Mouse (Mus musculus) midbrain, embryonic 16.5 days (tissue): ENCODE data around the gene Sppl3. TPM values are rescaled to one million over a fixed set of nuclear protein-coding genes. Genes with fewer than 3 reads are reported as not detected.

Experiments
- ATAC-seq: fragments of 200-750 bp; cut with Nextera tagmentation; 2 replicates; pipeline ENCODE4 v1.8.0; 2017; ENCODE audit warnings: moderate TSS enrichment
- H3K27ac ChIP-seq: fragments of 300-500 bp; sonication (generic); 2 replicates; pipeline ENCODE4 v1.5.1; 2014; ENCODE audit warnings: mild to moderate bottlenecking, low read length, mixed read lengths
- H3K27me3 ChIP-seq: fragments of 300-500 bp; sonication (generic); 2 replicates; pipeline ENCODE4 v1.6.1; 2014; ENCODE audit warnings: low read depth, low read length, mixed read lengths; ENCODE audit not compliant: control insufficient read depth, insufficient read depth
- H3K36me3 ChIP-seq: fragments of 300-500 bp; sonication (generic); 2 replicates; pipeline ENCODE4 v1.6.1; 2014; ENCODE audit warnings: mild to moderate bottlenecking, low read length, moderate library complexity, mixed read lengths; ENCODE audit not compliant: control insufficient read depth, insufficient read depth
- H3K4me1 ChIP-seq: fragments of 300-500 bp; sonication (generic); 2 replicates; pipeline ENCODE4 v1.6.1; 2014; ENCODE audit warnings: mild to moderate bottlenecking, low read length, mixed read lengths; ENCODE audit not compliant: control insufficient read depth, insufficient read depth
- H3K4me2 ChIP-seq: fragments of 300-500 bp; sonication (generic); 2 replicates; pipeline ENCODE4 v1.6.1; 2014; ENCODE audit warnings: mild to moderate bottlenecking, low read length, mixed read lengths
- H3K4me3 ChIP-seq: fragments of 300-500 bp; sonication (generic); 2 replicates; pipeline ENCODE4 v1.5.1; 2014; ENCODE audit warnings: low read depth, mild to moderate bottlenecking, low read length, moderate library complexity, mixed read lengths
- H3K9ac ChIP-seq: fragments of 300-500 bp; sonication (generic); 2 replicates; pipeline ENCODE4 v1.6.1; 2014; ENCODE audit warnings: low read depth, low read length, mixed read lengths
- H3K9me3 ChIP-seq: fragments of 300-500 bp; sonication (generic); replicated peaks from 2 replicates; pipeline ENCODE4 v1.6.1; 2014; ENCODE audit warnings: mild to moderate bottlenecking, low read length, mixed read lengths; ENCODE audit not compliant: control insufficient read depth, poor library complexity, severe bottlenecking
- WGBS: fragments of 180-500 bp; shearing (Covaris S2); extraction: QIAGEN DNeasy Blood & Tissue Kit; methylation state at CpG from one replicate; pipeline ENCODE4 v1.1.7; 2014; 5-methylcytosine and 5-hydroxymethylcytosine counted together
- polyA plus RNA-seq: library from polyadenylated mRNA; unstranded; fragments of >200 nt; fragmentation: Nextera tagmentation; extraction: Ambion mirVana; gene quantifications from 2 replicates; pipeline ENCODE4 v1.2.1, GENCODE M21; 2015

Sppl3 gene
- polyA plus RNA-seq, 1 experiment from 2014 or later: 18.2 TPM

- Histone ChIP-seq H3K4me1 (no peaks in the 10 kb centered on the region; the same call in 1 of the 2 replicates), H3K27me3 (no peaks in the 10 kb centered on the region), H3K9ac (no peak overlapping the region), H3K4me2 (no peak overlapping the region), H3K36me3 (no peaks in the 10 kb centered on the region), H3K4me3 (no peak overlapping the region), H3K9me3 (no peaks in the 10 kb centered on the region), H3K27ac (no peak overlapping the region)
- WGBS: 90% methylated on average over 8 of the region's 8 CpGs
- no peak for ATAC-seq
These were observed 100.2 kb downstream of the Sppl3 start for GRCm38 (mm10) chr5:115111156-115111555.

- no peak overlapping the region for H3K27ac ChIP-seq
- H3K4me1 ChIP-seq: peaks cover under 1% of the 10 kb centered on the region; the same call in 1 of the 2 replicates
- no peak for ATAC-seq
- H3K9me3 ChIP-seq: no peaks in the 10 kb centered on the region
- H3K36me3 ChIP-seq: no peaks in the 10 kb centered on the region
- 96% methylated on average over 12 of the region's 12 CpGs for WGBS
- H3K27me3 ChIP-seq: no peaks in the 10 kb centered on the region
- no peak overlapping the region for H3K9ac ChIP-seq
- H3K4me3 ChIP-seq: no peak overlapping the region
- H3K4me2 ChIP-seq: no peak overlapping the region
These were observed 102.3 kb downstream of the Sppl3 start for GRCm38 (mm10) chr5:115113244-115113643.

GRCm38 (mm10) chr5:115114501-115114900 lies 103.6 kb downstream of the Sppl3 start:
- 88% methylated on average over 8 of the region's 8 CpGs for WGBS
- H3K36me3 ChIP-seq: no peaks in the 10 kb centered on the region

GRCm38 (mm10) chr5:115116426-115116825 lies 105.5 kb downstream of the Sppl3 start:
- 87% methylated on average over 3 of the region's 3 CpGs for WGBS
- Histone ChIP-seq H3K9ac (no peak overlapping the region), H3K36me3 (no peaks in the 10 kb centered on the region), H3K4me2 (no peak overlapping the region), H3K4me3 (no peak overlapping the region), H3K27ac (no peak overlapping the region), H3K9me3 (no peaks in the 10 kb centered on the region), H3K27me3 (no peaks in the 10 kb centered on the region), H3K4me1 (peaks cover 4% of the 10 kb centered on the region; the same call in 1 of the 2 replicates)
- ATAC-seq: no peak

More at GRCm38 (mm10) chr5:115114501-115114900, 103.6 kb downstream of the Sppl3 start:
- H3K27me3 ChIP-seq: no peaks in the 10 kb centered on the region
- H3K9ac ChIP-seq: no peak overlapping the region
- no peak overlapping the region for H3K4me3 ChIP-seq
- ATAC-seq: no peak
- peaks cover 4% of the 10 kb centered on the region; the same call in 1 of the 2 replicates for H3K4me1 ChIP-seq
- no peak overlapping the region for H3K4me2 ChIP-seq
- H3K9me3 ChIP-seq: no peaks in the 10 kb centered on the region
- H3K27ac ChIP-seq: no peak overlapping the region

- no peaks in the 10 kb centered on the region for H3K27me3 ChIP-seq
- H3K27ac ChIP-seq: no peak overlapping the region
- H3K9me3 ChIP-seq: no peaks in the 10 kb centered on the region
- no peaks in the 10 kb centered on the region for H3K36me3 ChIP-seq
- no peak overlapping the region for H3K4me2 ChIP-seq
- peaks cover 4% of the 10 kb centered on the region; the same call in 1 of the 2 replicates for H3K4me1 ChIP-seq
- 98% methylated on average over 13 of the region's 13 CpGs for WGBS
- no peak for ATAC-seq
- no peak overlapping the region for H3K4me3 ChIP-seq
- H3K9ac ChIP-seq: no peak overlapping the region
These were observed 106.5 kb downstream of the Sppl3 start for GRCm38 (mm10) chr5:115117467-115117866.

- H3K4me3 ChIP-seq: peak within 1 kb of the TSS; percentile 45
- no peaks in the 10 kb centered on the region for H3K9me3 ChIP-seq
- peak within 1 kb of the TSS; percentile 67 for H3K4me2 ChIP-seq
- H3K9ac ChIP-seq: peak within 1 kb of the TSS; percentile 70
- peak; percentile 82 for ATAC-seq
- no peaks in the 10 kb centered on the region for H3K27me3 ChIP-seq
- peaks cover 4% of the 10 kb centered on the region; the same call in 1 of the 2 replicates for H3K4me1 ChIP-seq
- H3K36me3 ChIP-seq: no peaks in the 10 kb centered on the region; the same call in 1 of the 2 replicates
- 2% methylated on average over 35 of the region's 39 CpGs for WGBS
- H3K27ac ChIP-seq: no peak within 1 kb of the TSS
These were observed 108.1 kb downstream of the Sppl3 start, which contains the start of gene Acads for GRCm38 (mm10) chr5:115118961-115119570. Gene Acads (minus strand): TSS chr5:115119346.

- Histone ChIP-seq H3K4me3 (no peak overlapping the region), H3K27me3 (no peaks in the 10 kb centered on the region), H3K36me3 (peaks cover 5% of the 10 kb centered on the region; the same call in 1 of the 2 replicates), H3K27ac (no peak overlapping the region), H3K9me3 (no peaks in the 10 kb centered on the region), H3K4me1 (peaks cover 4% of the 10 kb centered on the region; the same call in 1 of the 2 replicates), H3K4me2 (no peak overlapping the region), H3K9ac (no peak overlapping the region)
- no peak for ATAC-seq
- WGBS: 81% methylated on average over 5 of the region's 5 CpGs
These were observed 110.0 kb downstream of the Sppl3 start for GRCm38 (mm10) chr5:115120978-115121377.

GRCm38 (mm10) chr5:115124690-115125089 lies 113.8 kb downstream of the Sppl3 start:
- no peak overlapping the region for H3K4me2 ChIP-seq
- no peak overlapping the region for H3K27ac ChIP-seq
- no peaks in the 10 kb centered on the region for H3K9me3 ChIP-seq
- H3K27me3 ChIP-seq: no peaks in the 10 kb centered on the region
- H3K4me1 ChIP-seq: no peaks in the 10 kb centered on the region; the same call in 1 of the 2 replicates
- H3K36me3 ChIP-seq: peaks cover 14% of the 10 kb centered on the region; the same call in 1 of the 2 replicates
- 94% methylated on average over 6 of the region's 6 CpGs for WGBS
- H3K9ac ChIP-seq: no peak overlapping the region
- H3K4me3 ChIP-seq: no peak overlapping the region
- ATAC-seq: no peak

GRCm38 (mm10) chr5:115125211-115125871 lies 114.4 kb downstream of the Sppl3 start:
- ATAC-seq: peak; percentile 70; the same call in 1 of the 2 replicates

More at GRCm38 (mm10) chr5:115125211-115125871, 114.4 kb downstream of the Sppl3 start:
- no peak overlapping the region for H3K27ac ChIP-seq
- H3K4me3 ChIP-seq: no peak overlapping the region
- H3K4me1 ChIP-seq: no peaks in the 10 kb centered on the region; the same call in 1 of the 2 replicates
- no peaks in the 10 kb centered on the region for H3K9me3 ChIP-seq
- no peaks in the 10 kb centered on the region for H3K27me3 ChIP-seq
- H3K9ac ChIP-seq: no peak overlapping the region
- H3K36me3 ChIP-seq: peaks cover 14% of the 10 kb centered on the region; the same call in 1 of the 2 replicates
- H3K4me2 ChIP-seq: no peak overlapping the region
- WGBS: 17% methylated on average over 24 of the region's 24 CpGs
